Mouse (Mus musculus): ENCODE measurements around the gene Aacs.

Aacs gene

GRCm38 (mm10) chr5:125534611-125535324 lies 59.2 kb downstream of the Aacs start:
- DNase-seq, result no peak

- DNase-seq, result no peak
Observed at GRCm38 (mm10) chr5:125545090-125545489, 69.5 kb downstream of the Aacs start.

- no peak for DNase-seq
Observed at GRCm38 (mm10) chr5:125546293-125546692, 70.7 kb downstream of the Aacs start.

- no peak for DNase-seq
Observed at GRCm38 (mm10) chr5:125549750-125550489, 74.3 kb downstream of the Aacs start.

- DNase-seq, result no peak
Observed at GRCm38 (mm10) chr5:125555732-125556131, 80.1 kb downstream of the Aacs start.

GRCm38 (mm10) chr5:125563492-125563891 lies 87.9 kb downstream of the Aacs start:
- no peak for DNase-seq

- no peak for DNase-seq
Observed at GRCm38 (mm10) chr5:125565725-125566124, 90.1 kb downstream of the Aacs start.

Data from lung, postnatal 4 days (tissue).